Mouse (Mus musculus) stomach, postnatal 0 days (tissue): ENCODE measurements at regions not wholly inside any gene's neighbourhood (a gene's known extent, or its start where the extent isn't known, plus 50 kb on each side); places are given as distances from the start of the nearest gene placed in this dataset.

ENCODE experiments used
- CTCF ChIP-seq: IDR thresholded peaks from 2 replicates; pipeline ENCODE4 v1.5.1; 2016; ENCODE audit warnings: antibody characterized with exemption, low read depth, mild to moderate bottlenecking, moderate library complexity
- EP300 ChIP-seq: optimal IDR thresholded peaks from 2 replicates; pipeline ENCODE3; 2016; ENCODE audit warnings: antibody characterized with exemption

DNA sequence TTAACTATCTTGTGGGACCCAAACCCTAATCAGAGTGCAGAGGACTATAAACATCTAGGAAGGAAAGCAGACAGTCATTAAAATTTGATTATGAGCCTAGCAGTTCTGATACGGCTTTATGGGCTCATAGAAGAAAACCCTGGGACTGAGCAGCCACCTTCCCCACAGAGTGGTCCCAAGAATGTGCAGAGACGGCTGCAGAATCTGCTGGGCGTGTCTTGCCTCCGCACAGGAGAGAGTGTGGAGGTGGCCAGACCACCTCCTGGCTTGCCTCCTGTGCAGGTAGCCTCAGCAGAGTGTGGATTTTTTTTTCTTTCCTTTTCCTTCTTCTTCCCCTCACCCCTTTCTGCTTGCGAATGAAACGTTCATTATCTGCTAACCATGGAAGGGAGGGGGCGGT, 163.3 kb downstream of the Hibadh start:
- TF ChIP-seq CTCF, result no peak
- TF ChIP-seq EP300, result no peak
